Mouse (Mus musculus) layer of hippocampus, postnatal 36 days (tissue): ENCODE results near the gene Gpd2. TPM values are rescaled to one million over a fixed set of nuclear protein-coding genes. Genes with fewer than 3 reads are reported as not detected.

Source experiments
- DNase-seq, 2 experiments: peaks; one replicate each; pipeline ENCODE4 v3.0.0; 2022
- total RNA-seq, 2 experiments: library from RNA; stranded (reverse); gene quantifications; 2 replicates each; pipeline ENCODE4 v1.2.3; 2021

The Gpd2 gene
- total RNA-seq, 2 experiments from 2014 or later = 129 to 140 TPM

GRCm38 (mm10) chr2:57304212-57304611, 66.8 kb downstream of the Gpd2 start:
- DNase-seq = no peak

GRCm38 (mm10) chr2:57312268-57312797, 74.9 kb downstream of the Gpd2 start:
- no peak for DNase-seq

- DNase-seq = no peak
These were observed 78.6 kb downstream of the Gpd2 start for GRCm38 (mm10) chr2:57316055-57316454.

GRCm38 (mm10) chr2:57318336-57318735, 80.9 kb downstream of the Gpd2 start:
- no peak for DNase-seq

GRCm38 (mm10) chr2:57326091-57326490, 88.7 kb downstream of the Gpd2 start:
- no peak for DNase-seq

- no peak for DNase-seq
These were observed 91.9 kb downstream of the Gpd2 start for GRCm38 (mm10) chr2:57329327-57329726.

- no peak for DNase-seq
These were observed 93.4 kb downstream of the Gpd2 start for GRCm38 (mm10) chr2:57330812-57331211.

GRCm38 (mm10) chr2:57331266-57331665, 93.8 kb downstream of the Gpd2 start:
- no peak for DNase-seq

GRCm38 (mm10) chr2:57333481-57333880, 96.0 kb downstream of the Gpd2 start:
- no peak for DNase-seq

GRCm38 (mm10) chr2:57335397-57335796, 98.0 kb downstream of the Gpd2 start:
- no peak for DNase-seq

- no peak for DNase-seq
These were observed 101.3 kb downstream of the Gpd2 start for GRCm38 (mm10) chr2:57338779-57339178.

GRCm38 (mm10) chr2:57342910-57343309, 105.5 kb downstream of the Gpd2 start:
- no peak for DNase-seq

GRCm38 (mm10) chr2:57350615-57351014, 113.2 kb downstream of the Gpd2 start:
- DNase-seq = no peak

- no peak for DNase-seq
These were observed 116.4 kb downstream of the Gpd2 start for GRCm38 (mm10) chr2:57353722-57354432.

- no peak for DNase-seq
These were observed 117.4 kb downstream of the Gpd2 start for GRCm38 (mm10) chr2:57354848-57355247.

GRCm38 (mm10) chr2:57356222-57356822, 118.9 kb downstream of the Gpd2 start:
- DNase-seq = no peak

- no peak for DNase-seq
These were observed 125.1 kb downstream of the Gpd2 start for GRCm38 (mm10) chr2:57362503-57362902.

- DNase-seq = peak in 1 of 2 experiments; percentile 28
These were observed 137.2 kb downstream of the Gpd2 start for GRCm38 (mm10) chr2:57374647-57375046.

GRCm38 (mm10) chr2:57375138-57375837, 137.9 kb downstream of the Gpd2 start:
- no peak for DNase-seq

GRCm38 (mm10) chr2:57378147-57378889, 140.9 kb downstream of the Gpd2 start:
- DNase-seq = no peak

- no peak for DNase-seq
These were observed 147.2 kb downstream of the Gpd2 start for GRCm38 (mm10) chr2:57384625-57385024.

- peak in 1 of 2 experiments; percentile 21 for DNase-seq
These were observed 150.4 kb downstream of the Gpd2 start for GRCm38 (mm10) chr2:57387816-57388215.

- no peak for DNase-seq
These were observed 157.6 kb downstream of the Gpd2 start for GRCm38 (mm10) chr2:57395071-57395470.
